Mouse (Mus musculus) layer of hippocampus, adult 8-10 months (tissue): ENCODE measurements at regions not wholly inside any gene's neighbourhood (a gene's known extent, or its start where the extent isn't known, plus 50 kb on each side); places are given as distances from the start of the nearest gene placed in this dataset.

Experiments
- DNase-seq, 2 experiments: peaks; one replicate each; pipeline ENCODE4 v3.0.0; 2022; ENCODE audit warnings: low spot score in 2 of 2

DNA sequence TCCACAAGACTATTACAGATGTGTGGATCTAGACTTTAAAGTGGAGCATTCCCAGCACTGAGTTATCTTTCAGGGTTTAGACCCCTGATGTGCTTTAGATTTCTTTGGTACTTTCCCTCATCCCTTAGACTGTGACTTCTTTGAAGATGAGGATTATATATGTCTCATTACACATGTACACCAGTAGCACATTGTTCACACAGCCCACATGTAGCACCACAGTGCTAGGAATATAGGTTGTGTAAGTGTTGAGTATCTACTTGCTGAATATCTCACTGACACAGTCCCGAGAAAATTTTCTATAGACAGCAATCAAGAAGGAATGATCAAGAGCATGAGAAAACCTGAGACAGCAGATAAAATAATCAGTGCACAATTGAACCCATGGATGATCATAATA is 243.4 kb upstream of the Brinp1 start:
- no peak for DNase-seq

DNA sequence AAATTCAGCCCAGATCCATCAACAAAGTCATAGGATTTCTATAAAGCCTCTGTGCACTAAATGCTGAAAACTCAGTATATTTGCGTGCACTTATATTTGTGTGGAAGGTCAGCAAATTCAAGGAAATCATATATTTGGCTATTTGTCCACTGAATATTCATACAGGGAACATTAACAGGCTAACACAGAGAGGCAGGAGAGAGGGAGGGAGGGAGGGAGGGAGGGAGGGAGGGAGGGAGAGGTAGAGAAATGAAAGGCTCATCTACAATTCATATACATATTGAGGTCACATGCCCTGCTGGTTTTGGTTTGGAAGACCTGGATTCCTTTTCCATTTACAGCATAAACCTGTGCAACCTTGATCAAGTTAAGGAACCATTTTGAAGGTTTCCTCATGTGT is 241.9 kb upstream of the Brinp1 start:
- DNase-seq, result no peak

DNA sequence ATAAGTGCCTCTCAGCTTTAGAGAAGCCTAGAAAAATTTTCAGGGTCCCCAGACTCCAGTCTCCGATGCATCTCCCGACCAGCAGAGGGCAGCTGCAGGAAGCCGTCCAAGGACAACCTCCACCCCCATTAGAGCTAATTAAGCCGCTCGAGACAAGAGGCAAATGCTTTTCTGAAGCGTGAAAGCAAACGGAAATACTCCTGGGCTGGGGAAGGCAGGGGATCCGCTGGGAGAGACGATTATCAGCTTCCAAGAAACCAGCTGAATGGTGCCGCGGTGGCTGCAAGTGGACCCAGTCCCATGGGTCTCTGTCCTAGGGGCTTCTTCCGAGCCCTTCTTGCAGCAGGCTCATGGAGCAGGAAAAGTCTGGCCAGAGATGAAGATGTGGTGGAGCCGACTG is 241.4 kb upstream of the Brinp1 start:
- peak; percentile 62 to 74 for DNase-seq
